Mouse (Mus musculus) lung, adult 10 weeks (tissue): Measurements from ENCODE around the gene Fcrls. TPM values are rescaled to one million over a fixed set of nuclear protein-coding genes. Genes with fewer than 3 reads are reported as not detected.

Experiments
- polyA plus RNA-seq: library from polyadenylated mRNA; stranded (reverse); fragments of 350-450 nt; fragmentation: Illumina TruSeq; extraction: RNeasy Lipid Tissue Mini Kit (QIAGEN cat#74804); gene quantifications from one replicate; pipeline ENCODE4 v1.2.3, GENCODE M21; 2014; ENCODE audit warnings: low read depth, low replicate concordance; ENCODE audit not compliant: insufficient read depth

Fcrls gene
- polyA plus RNA-seq = 7.8 TPM

GRCm38 (mm10) chr3:87263436-87263835 is at the start of gene Fcrls:
Gene Fcrls, minus strand, starts transcription at chr3:87263738.

Other genes with a start within 250 kb of the Fcrls start
- gene Kirrel, start 89.0 kb downstream of the Fcrls start, polyA plus RNA-seq = 4.0 TPM
- gene Cd5l, start 94.1 kb upstream of the Fcrls start, polyA plus RNA-seq = 3.9 TPM
- gene Fcrl1, start 112.6 kb upstream of the Fcrls start, polyA plus RNA-seq = 5.2 TPM
- 0.30 TPM for gene Fcrl5, start 172.0 kb upstream of the Fcrls start, polyA plus RNA-seq